Mouse (Mus musculus): ENCODE results near the gene Tmem145.
"Not testable (repeated sequence)": the region's sequence is repeated elsewhere in the genome, so short reads cannot be mapped to it uniquely, and the experiment has no call there.

Gene Tmem145

DNA sequence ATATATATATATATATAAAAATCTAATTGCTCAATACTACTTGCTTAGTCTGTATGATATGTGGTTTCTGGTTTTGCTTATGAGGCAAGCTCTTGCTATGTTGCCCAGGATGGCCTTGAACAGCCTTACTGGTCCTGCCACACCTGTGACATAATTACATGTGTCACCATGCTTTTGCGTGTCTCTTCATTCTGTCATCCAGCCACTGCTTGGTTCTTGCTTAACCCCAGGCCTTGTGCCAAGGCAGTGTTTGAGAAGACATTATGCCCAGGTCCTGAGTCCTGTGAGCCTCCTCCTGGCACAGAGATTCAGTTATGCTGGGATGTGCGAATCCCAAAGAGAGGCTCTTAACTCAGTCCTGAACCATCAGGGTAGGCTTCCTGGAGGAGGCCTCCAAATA, 17.3 kb downstream of the Tmem145 start:
- DNase-seq (ENCODE audit: low read depth), result peak; percentile 60

- not testable (repeated sequence) for DNase-seq (ENCODE audit: low read depth)
These were observed 19.5 kb downstream of the Tmem145 start for GRCm38 (mm10) chr7:25325431-25325830.

DNA sequence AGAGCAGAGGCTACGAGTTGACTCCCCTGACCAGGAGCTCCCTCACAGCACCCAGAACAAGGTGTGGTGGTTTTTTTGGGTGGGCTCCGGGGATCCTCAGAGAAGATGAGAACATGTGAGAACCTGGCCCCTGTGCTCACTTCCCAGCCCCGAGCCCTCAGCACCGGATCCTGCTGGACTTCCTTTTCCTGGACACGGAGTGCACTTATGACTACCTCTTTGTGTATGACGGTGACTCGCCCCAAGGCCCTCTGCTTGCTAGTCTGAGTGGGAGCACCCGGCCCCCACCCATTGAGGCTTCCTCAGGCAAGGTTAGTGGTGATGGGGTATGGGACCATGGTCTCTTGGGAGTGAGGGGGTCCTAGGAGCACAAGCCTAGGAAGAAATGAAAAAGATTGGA, 20.3 kb downstream of the Tmem145 start:
- peak; percentile 55 for DNase-seq (ENCODE audit: low read depth)

DNA sequence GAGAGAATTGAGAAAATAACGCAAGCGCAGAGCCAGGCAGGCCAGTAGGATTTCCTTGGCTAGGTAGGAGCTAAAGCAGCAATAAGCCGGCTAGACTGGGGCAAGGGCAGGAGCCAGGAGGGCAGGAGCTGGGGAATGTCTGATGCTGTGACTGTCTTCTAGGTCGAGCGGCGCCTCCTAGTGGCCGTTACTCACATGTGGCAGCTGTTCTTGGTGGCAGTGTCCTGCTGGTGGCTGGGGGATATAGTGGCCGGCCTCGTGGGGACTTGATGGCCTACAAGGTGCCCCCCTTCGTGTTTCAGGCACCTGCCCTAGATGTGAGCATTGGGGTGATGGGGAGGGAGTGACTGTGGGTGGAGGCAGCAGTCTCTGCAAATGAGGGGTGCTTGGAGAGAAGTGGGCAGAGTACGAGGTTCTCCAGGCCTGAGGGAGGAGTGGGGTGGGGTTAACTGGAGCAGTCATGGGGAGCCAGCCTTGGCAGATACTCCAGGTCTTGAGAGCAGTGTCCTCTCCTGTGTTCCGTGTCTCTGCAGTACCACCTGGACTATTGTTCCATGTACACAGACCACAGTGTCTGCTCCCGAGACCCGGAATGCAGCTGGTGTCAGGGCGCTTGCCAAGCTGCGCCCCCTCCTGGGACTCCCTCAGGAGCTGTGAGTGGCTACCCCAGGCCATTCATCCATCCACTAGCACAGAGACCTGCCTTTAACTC, 27.8 kb downstream of the Tmem145 start:
- DNase-seq (ENCODE audit: low read depth), result peak; percentile 91

- DNase-seq (ENCODE audit: low read depth), result no peak
These were observed 28.6 kb downstream of the Tmem145 start for GRCm38 (mm10) chr7:25334472-25334871.

DNA sequence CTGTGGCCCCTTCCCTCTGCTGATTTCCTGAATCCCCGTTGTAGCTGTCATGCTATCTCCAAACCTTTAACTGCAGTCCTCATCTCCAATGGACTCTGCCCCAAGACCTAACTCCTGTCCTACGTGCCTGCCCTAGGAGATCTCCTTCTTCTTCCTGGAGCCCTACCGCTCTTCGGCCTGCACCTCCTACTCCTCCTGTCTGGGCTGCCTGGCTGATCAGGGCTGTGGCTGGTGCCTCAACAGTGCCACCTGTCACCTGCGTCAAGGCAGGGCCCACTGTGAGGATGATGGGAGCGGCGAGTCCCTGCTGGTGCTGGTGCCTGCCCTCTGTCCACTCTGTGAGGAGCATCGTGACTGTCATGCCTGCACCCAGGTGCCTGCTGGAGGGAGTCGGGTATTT, 33.4 kb downstream of the Tmem145 start:
- DNase-seq (ENCODE audit: low read depth), result no peak

GRCm38 (mm10) chr7:25341000-25341784, 35.3 kb downstream of the Tmem145 start:
- DNase-seq (ENCODE audit: low read depth), result no peak

GRCm38 (mm10) chr7:25348861-25349260, 43.0 kb downstream of the Tmem145 start:
- DNase-seq (ENCODE audit: low read depth), result no peak

DNA sequence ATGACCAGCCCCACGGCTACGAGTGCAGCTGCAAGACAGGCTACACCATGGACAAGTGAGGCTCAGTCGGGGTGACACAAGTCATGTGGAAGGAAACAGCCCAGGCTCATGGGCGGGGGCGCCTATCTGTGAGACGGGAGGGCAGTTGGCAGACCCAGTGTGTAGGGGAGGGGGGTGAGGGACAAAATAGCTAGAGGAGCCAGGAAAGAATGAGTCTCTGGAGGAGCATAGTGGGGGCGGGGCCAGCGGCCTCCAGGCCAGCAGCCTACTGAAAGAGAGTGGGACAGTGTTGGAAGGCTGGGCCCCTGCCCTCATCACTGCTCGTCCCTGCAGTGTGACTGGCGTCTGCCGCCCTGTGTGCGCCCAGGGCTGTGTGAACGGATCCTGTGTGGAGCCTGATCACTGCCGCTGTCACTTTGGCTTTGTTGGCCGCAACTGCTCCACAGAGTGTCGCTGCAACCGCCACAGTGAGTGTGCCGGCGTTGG, 52.9 kb downstream of the Tmem145 start:
- DNase-seq (ENCODE audit: low read depth), result no peak

- DNase-seq (ENCODE audit: low read depth), result peak; percentile 31
These were observed 57.2 kb downstream of the Tmem145 start for GRCm38 (mm10) chr7:25363151-25363550.

- DNase-seq (ENCODE audit: low read depth), result no peak
These were observed 57.7 kb downstream of the Tmem145 start for GRCm38 (mm10) chr7:25363632-25364031.
